Mouse (Mus musculus) c-Kit-negative CD71-positive TER-119-positive erythroid progenitor cells, embryonic 14.5 days (primary cell): Measurements from ENCODE around the gene Gpx7.

ENCODE experiments used
- DNase-seq: peaks from one replicate; pipeline ENCODE4 v3.0.0-alpha.2; 2013; ENCODE audit warnings: low read depth, low spot score

Gpx7 gene

DNA sequence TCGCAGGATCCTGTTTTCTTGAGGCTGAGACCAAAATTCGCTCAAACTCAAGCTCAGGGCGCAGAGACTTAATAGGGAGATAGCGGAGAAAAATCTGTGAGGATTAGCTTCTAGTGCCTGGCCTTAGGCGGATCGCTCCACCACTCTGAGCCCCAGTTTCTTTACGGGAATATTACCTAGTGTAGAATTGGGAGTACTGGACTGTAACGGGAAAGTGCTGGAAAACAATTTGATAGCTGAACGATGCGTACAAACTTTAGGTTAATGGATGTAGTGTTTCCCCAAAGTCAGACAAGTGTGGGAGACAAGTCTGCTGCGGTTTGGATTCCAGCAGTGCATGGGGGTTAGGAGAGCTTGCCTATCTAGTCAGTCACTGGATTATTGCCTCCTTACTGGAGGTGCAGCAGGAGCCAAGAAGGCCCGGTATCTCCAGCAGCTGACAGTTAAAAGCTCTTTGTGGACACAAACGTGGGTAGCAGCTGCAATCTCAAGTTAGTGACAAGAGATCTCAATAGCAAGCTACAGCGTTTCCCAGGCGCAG, at the start of gene Gpx7:
Gene Gpx7, minus strand, starts transcription at position 101 of the 541 bp plus-strand sequence.
- DNase-seq = no peak

GRCm38 (mm10) chr4:108456028-108456427, 49.3 kb upstream of the Gpx7 start:
- DNase-seq = no peak

- DNase-seq = no peak
Observed at GRCm38 (mm10) chr4:108448091-108448490, 41.3 kb upstream of the Gpx7 start.

GRCm38 (mm10) chr4:108438082-108438840, 31.5 kb upstream of the Gpx7 start:
- DNase-seq = no peak

- no peak for DNase-seq
Observed at GRCm38 (mm10) chr4:108436225-108436624, 29.5 kb upstream of the Gpx7 start.

DNA sequence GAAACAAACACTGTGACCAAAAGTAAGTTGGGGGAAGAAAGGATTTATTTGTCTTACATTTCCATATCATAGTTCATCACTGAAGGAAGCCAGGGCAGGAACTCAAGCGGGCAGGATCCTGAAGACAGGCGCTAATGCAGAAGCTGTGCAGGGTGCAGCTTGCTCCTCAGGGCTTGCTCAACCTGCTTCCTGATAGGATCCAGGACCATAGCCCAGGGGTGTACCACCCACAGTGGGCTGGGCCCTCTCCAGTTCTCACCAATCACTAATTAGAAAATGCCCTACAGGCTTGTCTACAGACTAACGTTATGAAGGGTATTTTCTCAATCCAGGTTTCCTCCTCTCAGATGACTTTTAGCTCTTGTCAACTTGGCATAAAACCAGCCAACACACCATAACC, 28.9 kb upstream of the Gpx7 start:
- DNase-seq = no peak

DNA sequence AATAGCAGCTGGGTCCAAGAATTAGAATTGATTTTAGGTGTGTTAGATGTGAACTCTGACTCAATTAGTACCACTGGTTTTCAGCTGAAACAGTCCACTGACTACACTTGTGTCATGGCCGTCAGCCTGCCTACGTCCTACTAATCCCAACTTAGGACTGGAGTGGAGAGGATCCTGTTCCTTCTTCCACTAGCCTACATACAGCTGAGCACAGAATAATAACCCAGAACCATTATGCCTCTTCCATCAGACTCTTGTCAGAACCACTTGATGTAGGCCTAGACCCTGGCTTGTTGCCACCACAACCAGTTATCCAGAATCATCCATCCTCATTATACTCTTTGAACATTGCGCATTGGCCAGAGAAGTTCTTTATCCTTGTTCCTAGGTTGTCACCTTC, 28.0 kb upstream of the Gpx7 start:
- DNase-seq = no peak

DNA sequence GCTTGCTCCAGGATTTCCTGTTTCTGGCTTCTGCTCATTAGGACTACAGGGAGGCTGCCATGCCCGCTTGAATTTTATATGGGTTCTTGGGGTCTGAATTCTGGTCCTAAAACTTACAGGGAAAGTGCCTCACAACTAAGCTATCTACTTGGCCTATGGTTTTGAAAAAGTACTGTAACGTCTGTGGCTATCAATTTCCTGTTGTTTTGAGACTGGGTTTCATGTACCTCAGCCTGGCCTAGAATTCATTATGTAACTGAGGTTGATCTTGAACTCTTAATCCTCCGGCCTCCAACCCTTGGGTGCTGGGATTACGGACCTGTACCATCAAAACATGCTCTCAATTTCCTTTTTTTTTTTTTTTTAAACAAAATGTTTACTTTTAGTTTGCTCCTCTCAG, 27.5 kb upstream of the Gpx7 start:
- DNase-seq = no peak

- no peak for DNase-seq
Observed at GRCm38 (mm10) chr4:108433341-108433740, 26.6 kb upstream of the Gpx7 start.

GRCm38 (mm10) chr4:108431561-108431936, 24.8 kb upstream of the Gpx7 start:
- no peak for DNase-seq

DNA sequence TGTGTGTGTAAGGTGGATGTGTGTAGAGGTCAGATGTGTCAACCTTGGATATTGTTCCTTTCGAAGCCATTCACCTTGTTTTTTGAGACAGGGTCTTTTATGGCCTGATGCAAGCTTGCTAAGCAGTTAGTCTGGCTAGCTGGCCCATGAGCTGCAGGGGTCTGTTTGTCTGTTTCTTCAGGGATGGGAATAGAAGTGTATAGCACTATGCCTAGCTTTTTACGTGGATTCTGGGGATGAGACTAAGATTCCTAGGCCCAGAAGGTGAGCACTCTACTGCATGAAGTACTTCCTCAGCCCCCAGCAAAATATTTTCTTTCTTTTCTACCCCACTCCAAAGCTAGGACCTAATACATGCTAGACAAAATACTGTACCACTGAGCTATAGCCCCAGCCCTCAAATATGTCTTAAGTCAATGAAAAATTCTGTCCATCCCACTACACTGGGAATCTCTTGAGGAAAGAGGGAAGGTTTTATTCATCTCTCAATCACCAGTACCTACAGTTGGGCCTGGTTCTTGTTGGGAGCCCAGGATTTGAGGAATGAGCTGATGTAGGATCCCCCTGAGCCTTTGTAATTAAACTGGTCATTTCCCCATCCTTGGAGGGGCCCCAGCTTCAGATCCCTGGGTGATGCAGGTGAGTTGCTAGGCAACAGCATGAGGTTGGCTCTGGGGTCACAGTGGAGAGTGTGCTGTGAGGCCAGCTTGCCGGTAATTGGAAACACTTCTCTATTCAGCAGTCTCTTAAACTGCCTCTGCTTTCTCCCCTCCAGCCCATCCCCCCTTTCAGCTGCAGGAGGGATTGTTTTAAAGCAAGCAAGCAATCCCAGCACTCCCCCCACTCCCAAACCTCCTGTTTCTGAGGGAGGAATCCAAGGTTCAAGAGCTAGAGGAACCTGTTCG, 24.1 kb upstream of the Gpx7 start:
- DNase-seq = no peak

GRCm38 (mm10) chr4:108428341-108428721, 21.6 kb upstream of the Gpx7 start:
- DNase-seq = no peak

DNA sequence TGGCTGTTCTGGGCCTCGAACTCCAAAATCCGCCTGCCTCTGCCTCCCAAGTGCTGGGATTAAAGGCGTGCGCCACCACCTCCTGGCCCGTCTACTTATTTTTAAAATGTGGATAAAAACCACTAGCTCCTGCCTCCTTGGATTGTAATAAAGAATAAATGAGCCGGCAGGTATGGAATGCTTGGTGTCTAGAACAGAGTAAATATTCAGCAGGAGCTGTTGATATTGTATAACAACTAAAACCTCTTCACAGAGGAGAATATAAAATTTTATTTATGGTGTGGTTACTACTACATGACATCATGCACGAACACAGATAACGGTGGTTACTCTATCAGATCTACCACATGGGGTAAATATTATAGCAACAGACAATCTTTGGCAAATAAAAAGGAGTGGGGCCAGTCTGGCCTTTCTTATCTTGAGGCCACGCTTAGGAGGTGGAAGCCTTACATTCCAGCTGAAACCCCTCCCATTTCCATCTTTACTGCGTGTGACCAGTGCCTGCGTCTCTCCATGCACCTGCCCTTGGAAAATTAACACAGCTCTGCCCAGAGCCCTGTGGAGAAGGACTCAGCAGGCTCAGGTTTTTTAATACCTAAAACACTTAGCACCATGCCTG, 21.1 kb upstream of the Gpx7 start:
- no peak for DNase-seq

DNA sequence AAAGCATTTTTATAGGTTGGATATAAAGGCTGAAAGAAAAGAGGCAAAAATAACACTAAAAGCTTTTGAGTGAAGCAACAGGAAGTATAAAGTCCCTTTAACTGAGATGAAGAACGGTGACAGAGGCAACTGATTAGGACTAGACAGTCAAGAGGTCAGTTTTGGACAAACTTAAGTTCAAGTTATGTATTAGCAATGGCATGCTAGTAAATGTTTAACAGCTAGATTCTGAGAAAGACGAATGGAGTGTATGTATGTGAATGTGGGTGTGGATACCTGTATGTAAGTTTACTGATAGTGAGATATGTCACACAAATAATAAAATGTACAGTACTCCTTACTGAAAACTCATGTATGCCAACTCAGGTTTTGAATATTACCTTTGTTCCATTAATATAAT, 17.8 kb upstream of the Gpx7 start:
- DNase-seq = no peak

DNA sequence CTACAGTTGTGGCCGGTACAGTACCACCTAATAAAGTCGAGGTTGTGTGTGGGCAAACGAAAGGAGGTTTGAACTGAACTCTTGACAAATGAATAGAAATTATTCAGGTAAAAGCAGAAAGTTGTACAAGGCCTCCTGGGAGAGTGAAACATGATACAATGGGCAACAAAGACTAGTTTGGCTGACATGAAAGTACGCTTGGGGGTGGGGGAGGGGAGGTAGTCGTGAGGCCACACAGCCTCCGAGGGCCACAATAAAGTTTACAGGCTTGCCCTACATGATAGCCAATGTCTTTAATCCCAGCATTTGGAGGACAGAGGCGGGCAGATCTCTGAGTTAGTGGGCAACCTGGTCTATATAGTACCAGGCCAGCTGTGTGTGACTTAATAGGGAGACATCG, 860 bp upstream of the Gpx7 start:
- DNase-seq = no peak

DNA sequence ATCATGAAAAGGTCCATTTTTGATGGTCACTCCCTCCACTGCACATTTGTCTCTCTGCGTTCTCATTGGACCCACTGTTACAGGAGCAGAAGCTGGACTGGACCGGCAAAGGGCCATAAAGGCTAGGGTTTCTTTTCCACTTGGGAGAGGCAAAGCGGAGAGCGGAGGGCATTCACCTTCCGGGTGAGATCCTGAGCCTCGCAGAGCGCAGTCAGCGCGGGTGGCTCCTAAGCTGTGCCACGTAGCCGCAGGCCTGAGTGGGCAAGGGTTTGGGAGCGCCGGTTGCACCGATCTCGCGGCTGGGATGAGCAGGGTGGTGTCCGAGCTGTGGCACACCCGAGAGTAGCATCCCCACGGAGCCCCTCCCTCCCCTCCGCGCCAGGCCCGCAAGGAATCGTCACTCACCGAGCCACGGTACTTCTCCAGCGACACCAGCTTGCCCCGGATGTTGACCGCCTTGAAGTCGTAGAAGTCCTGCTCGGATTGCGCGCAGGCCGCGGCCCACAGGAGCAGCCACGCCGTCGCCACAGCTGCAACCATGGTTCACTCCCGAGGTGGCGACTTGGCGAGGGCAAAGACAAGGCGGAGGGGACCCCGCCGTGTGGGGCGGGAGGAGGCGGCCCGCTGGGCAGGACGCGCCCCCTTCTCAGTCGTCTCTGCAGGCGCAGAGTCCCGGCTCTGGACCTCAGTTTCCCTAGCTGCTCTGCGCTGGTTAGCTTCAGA, 462 bp downstream of the Gpx7 start:
- DNase-seq = no peak

- DNase-seq = no peak
Observed at GRCm38 (mm10) chr4:108405766-108406137, 1.0 kb downstream of the Gpx7 start.

DNA sequence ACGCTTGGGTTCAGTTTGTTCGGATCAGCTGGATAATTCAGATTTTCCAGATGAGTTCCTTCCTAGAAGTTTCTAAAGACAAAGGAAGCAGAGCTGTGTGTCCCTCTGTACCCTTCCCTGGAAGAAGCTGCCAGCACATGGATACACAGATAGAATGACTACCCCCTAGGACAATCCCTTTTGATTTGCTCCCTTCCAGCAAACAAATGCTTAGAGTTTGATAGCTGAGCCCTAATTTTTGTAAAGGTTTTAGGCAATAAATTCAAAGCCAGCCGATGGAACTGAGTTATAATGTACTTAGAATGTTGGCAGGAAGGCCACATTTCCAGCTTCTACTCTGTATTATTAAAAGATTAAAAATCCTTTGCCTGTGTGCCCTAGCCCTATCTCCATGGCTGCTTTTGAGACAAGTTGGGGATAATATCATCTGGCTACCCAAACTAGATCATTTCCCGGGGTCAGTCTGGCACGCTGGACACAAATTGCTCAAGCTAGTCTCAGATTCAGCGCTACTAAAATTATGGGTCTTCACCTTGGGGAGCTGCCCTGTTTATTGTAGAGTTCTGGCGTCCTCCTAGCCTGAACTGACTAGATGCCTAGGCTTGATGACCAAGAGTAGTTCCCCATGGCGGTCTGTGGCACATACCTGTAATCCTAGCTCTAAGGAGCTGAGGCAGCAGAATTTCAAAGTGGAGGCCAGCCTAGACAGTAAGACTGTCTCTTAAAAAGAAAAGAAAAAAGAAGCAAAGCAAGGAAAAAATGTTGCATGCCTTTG, 2.7 kb downstream of the Gpx7 start:
- DNase-seq = no peak

DNA sequence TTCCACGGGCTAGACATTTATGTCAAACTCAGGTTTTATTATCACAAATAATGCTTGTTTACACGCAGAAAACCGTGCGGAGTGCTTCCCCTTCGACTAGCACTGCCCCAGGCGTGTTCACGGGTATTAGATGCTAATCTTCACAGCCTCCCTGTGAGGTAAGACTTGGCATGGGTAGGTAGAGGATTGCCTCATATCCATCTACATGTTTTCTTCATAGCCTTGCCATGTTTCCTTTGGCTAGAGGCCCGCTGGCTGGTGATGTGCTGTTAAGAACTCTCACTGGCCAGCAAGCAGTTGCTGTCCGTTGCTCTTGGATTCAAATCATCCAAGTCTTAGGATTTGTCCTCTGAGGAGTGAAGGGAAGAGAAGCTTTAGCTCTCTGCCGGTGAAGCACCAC, 6.4 kb downstream of the Gpx7 start:
- no peak for DNase-seq

DNA sequence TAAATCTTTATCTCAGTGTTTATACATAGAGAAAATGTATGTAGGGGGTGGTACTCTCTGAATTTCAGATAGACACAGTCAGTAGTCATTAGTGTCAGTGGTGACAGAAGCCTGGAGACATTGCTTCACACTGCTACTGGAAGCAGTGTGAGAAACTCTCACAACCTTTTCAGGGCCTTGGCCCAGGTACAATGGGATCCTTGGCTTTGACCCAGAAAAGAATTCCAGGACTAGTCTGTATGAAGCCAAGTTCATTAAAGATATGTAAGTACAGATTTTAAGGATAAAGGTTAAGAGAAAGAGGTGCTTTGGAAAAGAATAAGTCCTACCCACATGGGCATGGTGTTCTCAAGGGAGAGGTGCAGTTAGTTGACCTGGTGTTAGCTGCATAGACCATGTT, 12.5 kb downstream of the Gpx7 start:
- no peak for DNase-seq

DNA sequence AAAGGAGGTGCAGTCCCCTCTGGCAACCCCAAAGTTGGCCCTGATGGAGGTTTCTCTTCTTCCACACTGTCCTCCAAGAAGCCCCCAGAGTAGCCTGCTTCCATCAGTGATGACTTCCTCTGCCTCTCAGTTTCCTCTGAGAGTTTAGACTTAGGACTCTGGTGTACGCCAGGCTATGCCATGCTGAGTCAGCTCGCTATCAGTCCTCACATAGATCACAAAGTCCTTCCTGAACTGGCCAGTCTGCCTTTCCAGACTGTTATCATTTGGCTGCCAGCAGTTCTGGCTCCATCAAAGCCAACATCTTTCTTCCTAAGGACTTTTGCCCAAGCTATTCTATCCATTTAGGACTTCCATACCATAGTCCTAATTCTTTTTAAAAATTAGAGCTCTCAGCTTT, 14.2 kb downstream of the Gpx7 start:
- DNase-seq = no peak
